Mouse (Mus musculus) C2C12 (cell line): ENCODE results near the gene Mrnip. TPM values are rescaled to one million over a fixed set of nuclear protein-coding genes. Genes with fewer than 3 reads are reported as not detected.
A peak's percentile ranks its signal among the peaks of the same experiment; 100 is the strongest.

Experiments used
- H3K27me3 ChIP-seq: one replicate; pipeline ENCODE4 v1.6.1; 2011; ENCODE audit not compliant: control insufficient read depth, insufficient read depth, insufficient read length
- H3K36me3 ChIP-seq: one replicate; pipeline ENCODE4 v1.6.1; 2011; ENCODE audit not compliant: control insufficient read depth, insufficient read depth
- H3K4me3 ChIP-seq: one replicate; pipeline ENCODE4 v1.5.1; 2011; ENCODE audit warnings: mild to moderate bottlenecking, control low read depth; ENCODE audit not compliant: poor library complexity, insufficient read depth, severe bottlenecking
- H3K79me2 ChIP-seq: one replicate; pipeline ENCODE4 v1.6.1; 2011; ENCODE audit not compliant: control insufficient read depth, insufficient read depth
- H3K79me3 ChIP-seq: one replicate; pipeline ENCODE4 v1.6.1; 2011; ENCODE audit warnings: low read depth, control low read depth
- H3ac ChIP-seq: one replicate; pipeline ENCODE3; 2011; ENCODE audit warnings: low read depth; ENCODE audit not compliant: control insufficient read depth, insufficient read length
- CEBPB ChIP-seq: IDR thresholded peaks from one replicate; pipeline ENCODE4 v1.6.1; 2011; ENCODE audit warnings: low read depth, mild to moderate bottlenecking, control low read depth, moderate library complexity
- CTCF ChIP-seq: IDR thresholded peaks from one replicate; pipeline ENCODE4 v1.5.1; 2011; ENCODE audit not compliant: control insufficient read depth, insufficient read depth, insufficient read length
- FOSL1 ChIP-seq: IDR thresholded peaks from one replicate; pipeline ENCODE4 v1.8.0; 2011; ENCODE audit warnings: mild to moderate bottlenecking, low read length; ENCODE audit not compliant: poor library complexity, insufficient read depth, severe bottlenecking
- MAX ChIP-seq: IDR thresholded peaks from one replicate; pipeline ENCODE4 v1.6.1; 2011; ENCODE audit warnings: mild to moderate bottlenecking, control low read depth
- MYOD1 ChIP-seq: IDR thresholded peaks from one replicate; pipeline ENCODE4 v1.6.1; 2011; ENCODE audit warnings: low read depth; ENCODE audit not compliant: control insufficient read depth, insufficient read length
- MYOG ChIP-seq: IDR thresholded peaks from one replicate; pipeline ENCODE4 v1.6.1; 2011; ENCODE audit not compliant: control insufficient read depth, insufficient read length; ENCODE audit errors: extremely low read depth
- USF1 ChIP-seq: IDR thresholded peaks from one replicate; pipeline ENCODE4 v1.6.1; 2011; ENCODE audit warnings: low read depth, mild to moderate bottlenecking, control low read depth, moderate library complexity
- polyA plus RNA-seq: library from polyadenylated mRNA; unstranded; fragments of >200 nt; fragmentation: generic; extraction: Trizol; gene quantifications from one replicate; pipeline ENCODE4 v1.2.1, GENCODE M21; 2012; ENCODE audit warnings: missing spikeins

The Mrnip gene
- polyA plus RNA-seq, 1 experiment, result 4.7 TPM

- H3K36me3 ChIP-seq, result peaks cover 63% of the 10 kb centered on the region
- TF ChIP-seq MYOD1 (no peak), USF1 (no peak), CTCF (no peak), CEBPB (no peak), MAX (no peak), FOSL1 (no peak), MYOG (no peak)
- no peaks in the 10 kb centered on the region for H3K27me3 ChIP-seq
- H3K79me3 ChIP-seq, result peaks cover 54% of the 10 kb centered on the region
- H3K79me2 ChIP-seq, result peaks cover 80% of the 10 kb centered on the region
- no peak overlapping the region for H3ac ChIP-seq
- H3K4me3 ChIP-seq, result no peak overlapping the region
These were observed 33.8 kb downstream of the Mrnip start for GRCm38 (mm10) chr11:50208039-50208438.

- no peak for TF ChIP-seq MYOD1
- TF ChIP-seq USF1, result no peak
- TF ChIP-seq MAX, result peak; percentile 72
- TF ChIP-seq CEBPB, result no peak
- no peak for TF ChIP-seq MYOG
- no peak for TF ChIP-seq CTCF
- TF ChIP-seq FOSL1, result no peak
- H3K36me3 ChIP-seq, result peaks cover 42% of the 10 kb centered on the region
- H3K4me3 ChIP-seq, result peak overlapping the region; percentile 99
- peaks cover 64% of the 10 kb centered on the region for H3K79me2 ChIP-seq
- peak overlapping the region; percentile 82 for H3ac ChIP-seq
- peaks cover 50% of the 10 kb centered on the region for H3K79me3 ChIP-seq
- no peaks in the 10 kb centered on the region for H3K27me3 ChIP-seq
These were observed 35.9 kb downstream of the Mrnip start for GRCm38 (mm10) chr11:50210101-50210504.

GRCm38 (mm10) chr11:50210505-50211151 lies 36.4 kb downstream of the Mrnip start, which contains the start of the genes Sqstm1 and Mgat4b:
Gene Sqstm1, minus strand, starts transcription at chr11:50210827.
Gene Mgat4b, plus strand, starts transcription at chr11:50210890.
- Histone ChIP-seq H3K79me2 (peaks cover 60% of the 10 kb centered on the region), H3K4me3 (peak within 1 kb of the TSS; percentile 99), H3K27me3 (no peaks in the 10 kb centered on the region), H3ac (peak within 1 kb of the TSS; percentile 82), H3K79me3 (peaks cover 45% of the 10 kb centered on the region), H3K36me3 (peaks cover 37% of the 10 kb centered on the region)
- no peak for TF ChIP-seq MYOG
- no peak for TF ChIP-seq CTCF
- no peak for TF ChIP-seq CEBPB
- no peak for TF ChIP-seq FOSL1

GRCm38 (mm10) chr11:50211322-50212059 lies 37.2 kb downstream of the Mrnip start:
- Histone ChIP-seq H3K4me3 (peak overlapping the region; percentile 99), H3K27me3 (no peaks in the 10 kb centered on the region), H3K79me3 (peaks cover 36% of the 10 kb centered on the region), H3K36me3 (peaks cover 28% of the 10 kb centered on the region), H3K79me2 (peaks cover 54% of the 10 kb centered on the region), H3ac (no peak overlapping the region)
- TF ChIP-seq CTCF (no peak), MAX (no peak), MYOD1 (no peak), MYOG (no peak)

GRCm38 (mm10) chr11:50212060-50212739 lies 38.0 kb downstream of the Mrnip start:
- Histone ChIP-seq H3K36me3 (peaks cover 21% of the 10 kb centered on the region), H3K4me3 (no peak overlapping the region), H3K27me3 (no peaks in the 10 kb centered on the region), H3ac (peak overlapping the region; percentile 22), H3K79me2 (peaks cover 47% of the 10 kb centered on the region), H3K79me3 (peaks cover 31% of the 10 kb centered on the region)
- TF ChIP-seq MAX (peak; percentile 46), CTCF (no peak), CEBPB (peak; percentile 76), MYOD1 (no peak), USF1 (no peak), MYOG (no peak), FOSL1 (no peak)
